Mouse (Mus musculus): ENCODE results near the gene Acy3. TPM values are rescaled to one million over a fixed set of nuclear protein-coding genes. Genes with fewer than 3 reads are reported as not detected.
A peak's percentile ranks its signal among the peaks of the same experiment; 100 is the strongest.

Acy3 gene
- total and polyA plus RNA-seq, 3 experiments, result 0.25 to 0.83 TPM; not detected in 1

GRCm38 (mm10) chr19:4012432-4013022, 26.2 kb downstream of the Acy3 start, which contains the start of gene Ndufv1 (continued):
- TF ChIP-seq SMC3 (IDR thresholded peaks at IDR 0.05; ENCODE audit: low read depth, low read length) (peak; percentile 82), CTCF (conservative IDR thresholded peaks at IDR 0.05 in 1 of 2, IDR thresholded peaks at IDR 0.05 in 1 of 2; ENCODE audit: low read depth in 2 of 2, low read length in 2 of 2) (peak; percentile 40 to 92), TCF12 (IDR thresholded peaks at IDR 0.05; ENCODE audit: low read depth, low read length) (peak; percentile 86), MEF2A (IDR thresholded peaks at IDR 0.05; ENCODE audit: borderline replicate concordance, low read depth, low read length) (peak; percentile 83), EP300 (IDR thresholded peaks at IDR 0.05; ENCODE audit: low read length) (no peak), ZKSCAN1 (IDR thresholded peaks at IDR 0.05; ENCODE audit: borderline replicate concordance, low read depth, low read length) (no peak), NRF1 (IDR thresholded peaks at IDR 0.05; ENCODE audit: low read depth, low read length) (peak; percentile 87), UBTF (IDR thresholded peaks at IDR 0.05; ENCODE audit: low read depth, low read length) (no peak), MXI1 (IDR thresholded peaks at IDR 0.05; ENCODE audit: low read depth, low read length) (peak; percentile 97), RAD21 (IDR thresholded peaks at IDR 0.05; ENCODE audit: low read depth, low read length) (peak; percentile 68), USF1 (IDR thresholded peaks at IDR 0.05; ENCODE audit: low read depth, low read length) (0 out of 2 replicates have a peak, but pooled peaks have one; percentile 6), PAX5 (IDR thresholded peaks at IDR 0.05; ENCODE audit: low read length) (no peak), E2F4 (IDR thresholded peaks at IDR 0.05; ENCODE audit: insufficient replicate concordance, low read depth, low read length) (peak; percentile 95), CHD2 (IDR thresholded peaks at IDR 0.05; ENCODE audit: low read length) (peak; percentile 91), USF2 (conservative IDR thresholded peaks at IDR 0.05; ENCODE audit: low read depth, low read length) (no peak)

DNA sequence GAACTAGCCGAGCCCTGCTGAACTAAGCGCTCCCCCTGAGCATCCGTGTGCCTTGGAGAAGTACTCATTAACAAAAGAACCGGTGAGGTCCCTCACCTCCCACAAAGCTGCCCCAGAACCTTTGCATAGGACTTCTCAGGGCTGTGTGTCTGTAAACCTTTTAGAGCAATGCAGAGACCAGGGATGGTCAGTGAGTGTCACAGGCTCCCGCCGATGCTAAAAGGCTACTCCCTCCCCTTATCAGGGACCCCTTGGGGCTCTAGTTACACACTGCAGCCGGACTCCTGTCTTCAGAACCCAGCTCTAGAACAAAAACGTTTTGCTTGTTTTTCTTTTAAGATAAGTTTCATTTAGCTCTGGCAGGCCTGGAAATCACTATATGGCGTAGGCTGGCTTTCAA, 26.7 kb downstream of the Acy3 start:
- peak overlapping the region; percentile 62 to 98 (median 86) for H3K4me3 ChIP-seq (replicated peaks in 1 of 3; ENCODE audit: low read depth in 2 of 3, low read length in 2 of 3, poor library complexity in 1 of 3)
- no peak for TF ChIP-seq MYC (IDR thresholded peaks at IDR 0.05; ENCODE audit: low read depth, low read length)
- TF ChIP-seq GABPA (IDR thresholded peaks at IDR 0.05; ENCODE audit: insufficient replicate concordance, low read depth, low read length), result no peak
- no peak for TF ChIP-seq E2F4 (IDR thresholded peaks at IDR 0.05; ENCODE audit: insufficient replicate concordance, low read depth, low read length)
- no peak for TF ChIP-seq ZKSCAN1 (IDR thresholded peaks at IDR 0.05; ENCODE audit: borderline replicate concordance, low read depth, low read length)
- no peak for TF ChIP-seq USF1 (IDR thresholded peaks at IDR 0.05; ENCODE audit: low read depth, low read length)
- no peak for TF ChIP-seq RCOR1 (conservative IDR thresholded peaks at IDR 0.05; ENCODE audit: low read depth, low read length)
- H3K27me3 ChIP-seq (replicated peaks), result peaks cover 2% of the 10 kb centered on the region
- H3K36me3 ChIP-seq (replicated peaks in 1 of 2; ENCODE audit: control insufficient read depth in 1 of 2, insufficient read depth in 1 of 2, low read length in 1 of 2), result peaks cover 25 to 33% of the 10 kb centered on the region in 2 experiments
- in situ Hi-C loops (cut with MboI; ENCODE audit: low pct_ligation_motif_present, low pct_unique_long_range_greater_than_20kb, low sequenced_read_pairs), result no loop called here
- H3K4me1 ChIP-seq (ENCODE audit: control insufficient read depth in 1 of 2, insufficient read depth in 2 of 2), result peaks cover 4 to 18% of the 10 kb centered on the region in 2 experiments
- peak overlapping the region; percentile 65 for H3K4me2 ChIP-seq (ENCODE audit: insufficient read depth, low read depth, poor library complexity, severe bottlenecking)
- H3K9ac ChIP-seq (ENCODE audit: insufficient read depth, low read depth), result peak overlapping the region; percentile 68; the same call in 1 of the 2 replicates
- peaks cover 8% of the 10 kb centered on the region; the same call in 1 of the 2 replicates for H3K79me2 ChIP-seq (replicated peaks; ENCODE audit: control insufficient read depth, extremely low read depth, insufficient read depth, poor library complexity, severe bottlenecking)
- DNase-seq (ENCODE audit: extremely low read depth), result no peak
- H3K27ac ChIP-seq (ENCODE audit: insufficient read depth, low read depth), result no peak overlapping the region
- dilution Hi-C loops (cut with MboI; ENCODE audit: extremely low pct_ligation_motif_present, extremely low pct_unique_long_range_greater_than_20kb, low sequenced_read_pairs), result no loop called here
- no peaks in the 10 kb centered on the region for H3K9me3 ChIP-seq (replicated peaks; ENCODE audit: low read length)

All from CH12.LX (cell line).